Mouse (Mus musculus) testis, postnatal 10 days (tissue): ENCODE measurements at regions not wholly inside any gene's neighbourhood (a gene's known extent, or its start where the extent isn't known, plus 50 kb on each side); places are given as distances from the start of the nearest gene placed in this dataset.

Experiments
- DNase-seq: peaks from one replicate; pipeline ENCODE4 v3.0.0; 2021; ENCODE audit warnings: low spot score

GRCm38 (mm10) chr19:24622776-24623175 lies 51.0 kb upstream of the Tmem252 start:
- DNase-seq: no peak

GRCm38 (mm10) chr19:24622309-24622708 lies 51.5 kb upstream of the Tmem252 start:
- no peak for DNase-seq

GRCm38 (mm10) chr19:24621610-24622220 lies 52.1 kb upstream of the Tmem252 start:
- peak; percentile 87 for DNase-seq

- no peak for DNase-seq
These were observed 58.0 kb upstream of the Tmem252 start for GRCm38 (mm10) chr19:24615762-24616310.

- no peak for DNase-seq
These were observed 52.2 kb upstream of the Pip5k1b start for GRCm38 (mm10) chr19:24607884-24608283.

GRCm38 (mm10) chr19:24606390-24606976 lies 50.8 kb upstream of the Pip5k1b start:
- DNase-seq: no peak
